Mouse (Mus musculus) spleen, adult 12 weeks (tissue): ENCODE results near the gene Ncor1.
"Not testable (repeated sequence)": the region's sequence is repeated elsewhere in the genome, so short reads cannot be mapped to it uniquely, and the experiment has no call there.

Source experiments
- DNase-seq: peaks from one replicate; pipeline ENCODE4 v3.0.0; 2022; ENCODE audit warnings: low spot score

Gene Ncor1

GRCm38 (mm10) chr11:62457891-62458270 lies 460 bp downstream of the Ncor1 start:
- no peak for DNase-seq

GRCm38 (mm10) chr11:62457241-62457890 lies 975 bp downstream of the Ncor1 start:
- DNase-seq, result peak; percentile 85

GRCm38 (mm10) chr11:62456483-62457172 lies 1.7 kb downstream of the Ncor1 start:
- DNase-seq, result peak; percentile 33

GRCm38 (mm10) chr11:62456021-62456482 lies 2.3 kb downstream of the Ncor1 start:
- DNase-seq, result no peak

- no peak for DNase-seq
Measured at GRCm38 (mm10) chr11:62455193-62455592, 3.1 kb downstream of the Ncor1 start.

GRCm38 (mm10) chr11:62448971-62449370 lies 9.4 kb downstream of the Ncor1 start:
- DNase-seq, result no peak

GRCm38 (mm10) chr11:62445799-62446198 lies 12.5 kb downstream of the Ncor1 start:
- no peak for DNase-seq

GRCm38 (mm10) chr11:62440670-62441315 lies 17.5 kb downstream of the Ncor1 start:
- no peak for DNase-seq

- no peak for DNase-seq
Measured at GRCm38 (mm10) chr11:62432211-62432610, 26.1 kb downstream of the Ncor1 start.

- DNase-seq, result peak; percentile 7
Measured at GRCm38 (mm10) chr11:62427105-62427504, 31.2 kb downstream of the Ncor1 start.

GRCm38 (mm10) chr11:62426266-62426665 lies 32.1 kb downstream of the Ncor1 start:
- no peak for DNase-seq

GRCm38 (mm10) chr11:62424525-62424924 lies 33.8 kb downstream of the Ncor1 start:
- DNase-seq, result no peak

GRCm38 (mm10) chr11:62415026-62415425 lies 43.3 kb downstream of the Ncor1 start:
- DNase-seq, result no peak

- no peak for DNase-seq
Measured at GRCm38 (mm10) chr11:62409611-62410010, 48.7 kb downstream of the Ncor1 start.

GRCm38 (mm10) chr11:62408848-62409247 lies 49.5 kb downstream of the Ncor1 start:
- DNase-seq, result no peak

GRCm38 (mm10) chr11:62396405-62396804 lies 61.9 kb downstream of the Ncor1 start:
- DNase-seq, result no peak

GRCm38 (mm10) chr11:62388331-62388679 lies 70.0 kb downstream of the Ncor1 start:
- DNase-seq, result no peak

- no peak for DNase-seq
Measured at GRCm38 (mm10) chr11:62387608-62388330, 70.6 kb downstream of the Ncor1 start.

- DNase-seq, result not testable (repeated sequence)
Measured at GRCm38 (mm10) chr11:62377202-62377851, 81.0 kb downstream of the Ncor1 start.

- DNase-seq, result no peak
Measured at GRCm38 (mm10) chr11:62371776-62372175, 86.6 kb downstream of the Ncor1 start.

- DNase-seq, result no peak
Measured at GRCm38 (mm10) chr11:62369924-62370323, 88.4 kb downstream of the Ncor1 start.

GRCm38 (mm10) chr11:62366879-62367278 lies 91.5 kb downstream of the Ncor1 start:
- DNase-seq, result no peak
